Mouse (Mus musculus) C2C12 (cell line): ENCODE measurements around the gene Akap7. TPM values are rescaled to one million over a fixed set of nuclear protein-coding genes. Genes with fewer than 3 reads are reported as not detected.

ENCODE experiments used
- H3K27me3 ChIP-seq: one replicate; pipeline ENCODE4 v1.6.1; 2011; ENCODE audit not compliant: control insufficient read depth, insufficient read depth, insufficient read length
- H3K36me3 ChIP-seq: one replicate; pipeline ENCODE4 v1.6.1; 2011; ENCODE audit not compliant: control insufficient read depth, insufficient read depth
- H3K4me3 ChIP-seq: one replicate; pipeline ENCODE4 v1.5.1; 2011; ENCODE audit warnings: mild to moderate bottlenecking, control low read depth; ENCODE audit not compliant: poor library complexity, insufficient read depth, severe bottlenecking
- H3K79me2 ChIP-seq: one replicate; pipeline ENCODE4 v1.6.1; 2011; ENCODE audit not compliant: control insufficient read depth, insufficient read depth
- H3K79me3 ChIP-seq: one replicate; pipeline ENCODE4 v1.6.1; 2011; ENCODE audit warnings: low read depth, control low read depth
- H3ac ChIP-seq: one replicate; pipeline ENCODE3; 2011; ENCODE audit warnings: low read depth; ENCODE audit not compliant: control insufficient read depth, insufficient read length
- CEBPB ChIP-seq: IDR thresholded peaks from one replicate; pipeline ENCODE4 v1.6.1; 2011; ENCODE audit warnings: low read depth, mild to moderate bottlenecking, control low read depth, moderate library complexity
- CTCF ChIP-seq: IDR thresholded peaks from one replicate; pipeline ENCODE4 v1.5.1; 2011; ENCODE audit not compliant: control insufficient read depth, insufficient read depth, insufficient read length
- FOSL1 ChIP-seq: IDR thresholded peaks from one replicate; pipeline ENCODE4 v1.8.0; 2011; ENCODE audit warnings: mild to moderate bottlenecking, low read length; ENCODE audit not compliant: poor library complexity, insufficient read depth, severe bottlenecking
- MAX ChIP-seq: IDR thresholded peaks from one replicate; pipeline ENCODE4 v1.6.1; 2011; ENCODE audit warnings: mild to moderate bottlenecking, control low read depth
- MYOD1 ChIP-seq: IDR thresholded peaks from one replicate; pipeline ENCODE4 v1.6.1; 2011; ENCODE audit warnings: low read depth; ENCODE audit not compliant: control insufficient read depth, insufficient read length
- MYOG ChIP-seq: IDR thresholded peaks from one replicate; pipeline ENCODE4 v1.6.1; 2011; ENCODE audit not compliant: control insufficient read depth, insufficient read length; ENCODE audit errors: extremely low read depth
- USF1 ChIP-seq: IDR thresholded peaks from one replicate; pipeline ENCODE4 v1.6.1; 2011; ENCODE audit warnings: low read depth, mild to moderate bottlenecking, control low read depth, moderate library complexity
- polyA plus RNA-seq: library from polyadenylated mRNA; unstranded; fragments of >200 nt; fragmentation: generic; extraction: Trizol; gene quantifications from one replicate; pipeline ENCODE4 v1.2.1, GENCODE M21; 2012; ENCODE audit warnings: missing spikeins

The Akap7 gene
- polyA plus RNA-seq, 1 experiment = 4.6 TPM

DNA sequence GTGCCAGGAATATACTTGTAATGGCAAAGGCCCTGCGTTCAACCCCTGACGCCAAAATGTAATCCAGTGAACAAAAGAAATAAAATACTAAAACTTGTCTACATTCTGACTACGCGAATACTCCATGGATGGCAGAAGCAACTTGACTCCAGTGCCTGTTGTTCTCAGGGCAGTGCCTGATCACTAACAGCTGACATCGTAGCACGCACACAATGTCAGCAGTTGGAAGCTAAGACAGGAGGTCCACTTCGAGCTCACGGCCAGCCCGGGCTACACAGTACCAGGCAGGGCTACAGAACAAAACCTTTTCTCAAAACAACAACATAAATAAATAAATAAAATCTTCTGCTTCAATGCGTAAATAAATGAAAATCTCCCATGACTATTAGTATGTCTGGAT, 46.9 kb downstream of the Akap7 start:
- no peak overlapping the region for H3K4me3 ChIP-seq
- no peaks in the 10 kb centered on the region for H3K27me3 ChIP-seq
- H3K79me2 ChIP-seq = no peaks in the 10 kb centered on the region
- H3K36me3 ChIP-seq = no peaks in the 10 kb centered on the region
- H3ac ChIP-seq = no peak overlapping the region
- TF ChIP-seq FOSL1 = no peak
- no peak for TF ChIP-seq MYOD1
- TF ChIP-seq CTCF = no peak
- TF ChIP-seq MAX = no peak
- no peak for TF ChIP-seq MYOG
- no peak for TF ChIP-seq USF1
- no peak for TF ChIP-seq CEBPB
- no peaks in the 10 kb centered on the region for H3K79me3 ChIP-seq

DNA sequence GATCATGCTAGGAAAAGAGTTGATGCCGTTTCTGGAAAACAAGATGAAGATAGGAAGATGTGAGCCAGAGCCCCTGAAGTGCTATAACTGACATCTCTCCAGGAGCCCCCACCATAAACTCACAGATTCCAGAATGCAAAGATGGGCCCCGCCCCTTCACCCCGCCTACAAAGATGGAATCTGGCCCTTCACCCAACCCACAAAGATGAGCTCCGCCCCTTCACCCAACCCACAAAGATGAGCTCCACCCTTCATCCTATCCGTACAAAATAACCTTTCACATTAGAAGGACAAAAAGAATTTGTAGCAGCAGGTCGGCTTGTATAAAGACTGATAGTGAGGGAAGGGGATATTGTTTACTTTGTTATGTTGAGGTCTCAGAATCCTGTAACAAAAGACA, 49.5 kb downstream of the Akap7 start:
- TF ChIP-seq CEBPB (no peak), CTCF (no peak), MAX (no peak)
- Histone ChIP-seq H3K79me3 (no peaks in the 10 kb centered on the region), H3K79me2 (no peaks in the 10 kb centered on the region), H3K36me3 (no peaks in the 10 kb centered on the region), H3K27me3 (no peaks in the 10 kb centered on the region), H3K4me3 (no peak overlapping the region), H3ac (no peak overlapping the region)

DNA sequence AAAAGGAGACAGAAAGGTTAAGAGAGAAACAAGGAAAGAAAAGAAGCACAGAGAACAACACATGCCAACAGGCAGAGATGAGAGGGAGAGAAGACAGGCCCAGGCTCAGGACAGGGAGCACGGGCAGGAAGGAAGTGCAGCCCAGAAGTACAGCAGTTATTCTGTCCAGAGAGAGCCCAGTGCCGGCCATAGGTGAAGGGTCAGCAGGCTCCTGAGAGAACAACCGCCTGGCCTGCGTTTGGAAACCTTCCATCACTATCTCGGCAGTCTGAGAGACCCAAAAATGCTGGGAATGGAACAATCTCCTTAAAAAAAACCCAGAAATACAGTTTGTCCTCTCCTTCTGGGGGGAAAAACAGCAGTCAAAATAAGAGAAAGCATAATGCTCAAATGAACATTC, 50.2 kb downstream of the Akap7 start:
- Histone ChIP-seq H3K27me3 (no peaks in the 10 kb centered on the region), H3K79me2 (no peaks in the 10 kb centered on the region), H3ac (no peak overlapping the region), H3K36me3 (no peaks in the 10 kb centered on the region), H3K4me3 (no peak overlapping the region), H3K79me3 (no peaks in the 10 kb centered on the region)
- no peak for TF ChIP-seq MYOD1
- TF ChIP-seq FOSL1 = no peak
- TF ChIP-seq CEBPB = no peak
- no peak for TF ChIP-seq CTCF

DNA sequence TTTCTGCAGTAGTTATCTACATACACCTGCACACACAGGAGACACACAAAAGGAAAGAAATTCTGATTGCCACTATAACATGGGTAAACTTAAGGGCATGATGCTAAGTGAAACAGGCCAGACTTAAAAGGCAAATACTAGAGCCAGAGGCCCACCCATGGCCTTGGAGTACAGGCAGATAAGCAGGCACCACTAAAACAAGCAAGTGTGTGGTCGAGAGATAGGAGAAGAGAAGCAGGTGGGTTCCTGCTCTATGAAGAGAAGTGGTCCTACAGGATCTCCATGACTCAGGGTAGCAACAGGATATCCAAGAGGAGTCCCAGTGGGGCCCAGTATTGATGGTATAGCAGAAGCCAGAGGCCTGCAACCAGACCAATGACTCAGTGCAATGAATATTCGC, 54.2 kb downstream of the Akap7 start:
- Histone ChIP-seq H3K27me3 (no peaks in the 10 kb centered on the region), H3K36me3 (no peaks in the 10 kb centered on the region), H3ac (no peak overlapping the region), H3K79me3 (no peaks in the 10 kb centered on the region), H3K4me3 (no peak overlapping the region), H3K79me2 (no peaks in the 10 kb centered on the region)
- no peak for TF ChIP-seq USF1
- no peak for TF ChIP-seq CTCF
- TF ChIP-seq CEBPB = no peak
- no peak for TF ChIP-seq MYOG
- TF ChIP-seq FOSL1 = no peak
- no peak for TF ChIP-seq MAX

DNA sequence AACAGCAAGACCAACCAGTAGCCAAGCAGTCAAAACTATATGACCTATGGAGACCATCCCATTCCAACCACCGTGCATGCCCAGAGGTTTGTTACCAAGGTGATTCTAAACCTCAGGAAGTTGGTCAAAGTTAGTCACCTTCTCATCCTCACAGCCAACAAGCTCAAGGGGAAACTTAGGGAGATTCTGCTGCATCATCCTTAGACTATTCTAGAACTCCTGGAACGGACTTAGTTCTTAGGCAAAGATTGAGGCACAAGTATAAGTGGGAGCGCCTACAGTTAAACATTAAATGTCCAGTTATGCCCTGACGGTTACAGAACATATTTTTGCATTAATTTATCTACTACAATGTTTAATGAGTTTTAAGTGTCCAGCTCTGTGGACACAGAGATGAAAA, 54.7 kb downstream of the Akap7 start:
- no peaks in the 10 kb centered on the region for H3K27me3 ChIP-seq
- no peaks in the 10 kb centered on the region for H3K79me3 ChIP-seq
- no peaks in the 10 kb centered on the region for H3K36me3 ChIP-seq
- no peak overlapping the region for H3K4me3 ChIP-seq
- TF ChIP-seq MYOD1 (no peak), MAX (no peak), CTCF (no peak), CEBPB (no peak), FOSL1 (no peak), MYOG (no peak), USF1 (no peak)
- H3K79me2 ChIP-seq = no peaks in the 10 kb centered on the region
- H3ac ChIP-seq = no peak overlapping the region

DNA sequence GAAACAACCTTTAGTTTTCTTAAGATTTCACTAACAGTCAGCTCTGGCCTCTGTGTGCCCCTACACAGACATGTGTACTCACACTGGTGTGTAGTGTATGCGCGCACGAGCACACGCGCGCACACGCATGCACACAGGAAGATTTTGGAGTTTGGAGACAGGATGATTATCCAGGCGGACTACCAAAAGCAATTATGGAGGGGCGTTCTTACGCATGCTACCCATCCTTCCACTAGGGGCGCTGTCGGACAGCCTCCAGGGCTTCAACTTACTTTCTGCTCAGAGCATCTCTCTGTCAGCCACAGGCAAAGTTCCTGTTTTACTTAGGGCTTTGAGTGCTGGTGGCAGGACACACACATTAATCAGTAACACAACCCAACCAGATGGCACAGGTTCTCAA, 57.6 kb downstream of the Akap7 start:
- Histone ChIP-seq H3K36me3 (no peaks in the 10 kb centered on the region), H3K4me3 (no peak overlapping the region), H3K79me2 (no peaks in the 10 kb centered on the region), H3ac (no peak overlapping the region), H3K27me3 (no peaks in the 10 kb centered on the region), H3K79me3 (no peaks in the 10 kb centered on the region)
- TF ChIP-seq MAX = no peak
- TF ChIP-seq FOSL1 = no peak
- no peak for TF ChIP-seq MYOD1
- peak; percentile 31 for TF ChIP-seq CTCF

DNA sequence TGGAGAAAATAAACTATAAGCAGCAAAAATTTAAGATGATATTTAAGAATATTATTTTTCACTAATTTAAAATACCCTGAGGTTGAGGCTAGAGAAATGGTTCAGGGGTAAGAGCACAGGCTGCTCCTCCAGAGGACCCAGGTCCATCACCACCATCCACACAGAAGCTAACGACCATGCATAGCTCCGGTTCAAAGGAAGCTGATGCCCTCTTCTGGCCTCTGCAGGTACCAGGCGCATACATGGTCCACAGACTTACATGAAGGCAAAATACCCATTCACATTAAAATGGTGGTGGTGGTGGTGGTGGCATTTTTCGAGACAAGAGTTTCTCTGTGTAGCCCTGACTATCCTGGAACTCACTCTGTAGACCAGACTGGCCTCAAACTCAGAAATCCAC, 61.5 kb downstream of the Akap7 start:
- Histone ChIP-seq H3K4me3 (no peak overlapping the region), H3K27me3 (no peaks in the 10 kb centered on the region), H3K79me3 (no peaks in the 10 kb centered on the region), H3K79me2 (no peaks in the 10 kb centered on the region), H3ac (no peak overlapping the region), H3K36me3 (no peaks in the 10 kb centered on the region)
- TF ChIP-seq CTCF (peak; percentile 16), CEBPB (no peak)
